Mouse (Mus musculus) forebrain, embryonic 14.5 days (tissue): Measurements from ENCODE around the gene Fgfr2. TPM values are rescaled to one million over a fixed set of nuclear protein-coding genes. Genes with fewer than 3 reads are reported as not detected.

Source experiments
- ATAC-seq: fragments of 200-750 bp; cut with Nextera tagmentation; 2 replicates; pipeline ENCODE4 v1.8.0; 2017; ENCODE audit warnings: mild to moderate bottlenecking, moderate library complexity
- DNase-seq: peaks from one replicate; pipeline ENCODE4 v3.0.0-alpha.2; 2015; ENCODE audit warnings: low spot score
- H3K27ac ChIP-seq: fragments of 300-500 bp; sonication (generic); 2 replicates; pipeline ENCODE4 v1.5.1; 2014; ENCODE audit warnings: low read depth, mild to moderate bottlenecking, control low read depth, low read length, moderate library complexity
- H3K27me3 ChIP-seq: fragments of 300-500 bp; sonication (generic); replicated peaks from 2 replicates; pipeline ENCODE4 v1.6.1; 2014; ENCODE audit warnings: low read length, control low read depth, mixed read lengths; ENCODE audit not compliant: control insufficient read depth, insufficient read depth
- H3K36me3 ChIP-seq: fragments of 300-500 bp; sonication (generic); 2 replicates; pipeline ENCODE4 v1.6.1; 2014; ENCODE audit warnings: low read length, control low read depth; ENCODE audit not compliant: control insufficient read depth, insufficient read depth
- H3K4me1 ChIP-seq: fragments of 300-500 bp; sonication (generic); 2 replicates; pipeline ENCODE4 v1.6.1; 2014; ENCODE audit warnings: antibody characterized with exemption, low read length, control low read depth; ENCODE audit not compliant: control insufficient read depth, insufficient read depth
- H3K4me2 ChIP-seq: fragments of 300-500 bp; sonication (generic); 2 replicates; pipeline ENCODE4 v1.6.1; 2014; ENCODE audit warnings: mild to moderate bottlenecking, control low read depth, low read length
- H3K4me3 ChIP-seq: fragments of 300-500 bp; sonication (generic); 2 replicates; pipeline ENCODE4 v1.5.1; 2014; ENCODE audit warnings: low read depth, low read length, control low read depth
- H3K9ac ChIP-seq: fragments of 300-500 bp; sonication (generic); 2 replicates; pipeline ENCODE4 v1.6.1; 2014; ENCODE audit warnings: mild to moderate bottlenecking, low read length, control low read depth, moderate library complexity
- H3K9me3 ChIP-seq: fragments of 300-500 bp; sonication (generic); replicated peaks from 2 replicates; pipeline ENCODE4 v1.6.1; 2016; ENCODE audit warnings: low read length, control low read depth, mixed read lengths; ENCODE audit not compliant: control insufficient read depth
- WGBS: fragments of 180-500 bp; shearing (Covaris S2); extraction: QIAGEN DNeasy Blood & Tissue Kit; methylation state at CpG from one replicate; pipeline ENCODE4 v1.1.7; 2014; 5-methylcytosine and 5-hydroxymethylcytosine counted together
- polyA plus RNA-seq: library from polyadenylated mRNA; unstranded; fragments of >200 nt; fragmentation: Nextera tagmentation; extraction: Ambion mirVana; gene quantifications from 2 replicates; pipeline ENCODE4 v1.2.1, GENCODE M21; 2014

Fgfr2 gene
- polyA plus RNA-seq, 1 experiment from 2014 or later, result 35.9 TPM

DNA sequence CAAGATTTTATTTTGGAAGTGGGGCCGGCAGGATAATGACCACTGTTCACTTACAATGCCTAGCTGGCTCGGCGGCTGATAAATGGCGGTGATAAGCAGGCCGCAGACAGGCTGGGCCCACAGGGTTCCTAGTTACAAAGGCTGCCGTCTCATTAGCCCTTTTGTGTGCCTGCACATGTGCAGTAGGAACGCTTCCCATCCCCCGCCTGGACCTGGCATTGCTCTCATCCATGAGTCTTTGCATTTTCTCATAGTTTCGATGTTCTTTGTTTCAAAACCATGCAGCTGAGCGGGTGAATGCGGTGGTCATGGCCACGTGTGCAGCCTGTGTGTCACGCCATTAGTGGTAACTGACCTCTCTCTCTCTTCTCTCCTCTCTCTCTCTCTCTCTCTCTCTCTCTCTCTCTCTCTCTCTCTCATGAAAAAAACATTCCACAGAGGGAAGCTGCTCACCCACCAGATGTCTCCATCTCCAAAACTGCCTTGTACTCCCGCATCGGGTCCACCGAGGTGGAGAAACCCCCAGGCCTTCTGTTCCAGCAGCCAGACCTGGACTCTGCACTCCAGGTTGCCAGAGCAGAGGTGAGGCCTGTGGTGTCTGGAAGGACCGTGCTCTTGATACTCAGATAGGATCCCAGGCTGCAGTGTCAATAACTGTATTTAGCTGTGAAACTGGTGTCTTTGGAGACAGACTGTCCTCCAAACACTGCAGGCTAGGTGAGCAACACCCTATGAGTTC is 2372.2 kb downstream of the Fgfr2 start:
- H3K9ac ChIP-seq, result no peak overlapping the region; the same call in 1 of the 2 replicates
- peak; percentile 90 for DNase-seq
- H3K36me3 ChIP-seq, result peaks cover 59% of the 10 kb centered on the region
- peak overlapping the region; percentile 85 for H3K27ac ChIP-seq
- H3K9me3 ChIP-seq, result no peaks in the 10 kb centered on the region
- H3K4me1 ChIP-seq, result peaks cover 19% of the 10 kb centered on the region
- no peak overlapping the region for H3K4me3 ChIP-seq
- H3K27me3 ChIP-seq, result no peaks in the 10 kb centered on the region
- peak overlapping the region; percentile 24; the same call in 1 of the 2 replicates for H3K4me2 ChIP-seq
- WGBS, result 8% methylated on average over 17 of the region's 17 CpGs
- ATAC-seq, result peak; percentile 88

DNA sequence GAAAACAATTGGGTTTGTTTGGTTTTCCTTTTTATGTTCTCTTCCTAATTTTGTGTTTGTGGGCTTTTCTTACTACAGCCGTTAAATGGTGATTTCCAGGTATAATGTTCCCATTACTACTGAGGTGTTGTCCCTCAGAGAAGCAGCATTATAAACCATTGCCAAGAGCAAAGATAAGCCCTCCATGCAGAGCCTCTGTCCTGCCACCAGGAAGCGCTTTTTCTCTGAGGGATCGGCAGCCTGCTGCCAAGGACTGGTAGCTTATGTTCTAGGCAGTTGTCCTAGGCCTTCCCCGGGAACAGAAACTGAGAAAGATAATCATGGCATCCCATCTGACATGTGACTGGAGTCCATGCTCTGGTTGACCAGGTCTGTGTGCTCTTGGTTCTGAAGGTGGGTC is 2374.0 kb downstream of the Fgfr2 start:
- WGBS, result 92% methylated on average over 4 of the region's 4 CpGs
- no peak overlapping the region for H3K9ac ChIP-seq
- no peak for DNase-seq
- H3K4me3 ChIP-seq, result no peak overlapping the region
- peaks cover 19% of the 10 kb centered on the region for H3K4me1 ChIP-seq
- peak overlapping the region; percentile 85; the same call in 1 of the 2 replicates for H3K27ac ChIP-seq
- H3K27me3 ChIP-seq, result no peaks in the 10 kb centered on the region
- no peak for ATAC-seq
- H3K36me3 ChIP-seq, result peaks cover 60% of the 10 kb centered on the region
- no peak overlapping the region for H3K4me2 ChIP-seq
- no peaks in the 10 kb centered on the region for H3K9me3 ChIP-seq

DNA sequence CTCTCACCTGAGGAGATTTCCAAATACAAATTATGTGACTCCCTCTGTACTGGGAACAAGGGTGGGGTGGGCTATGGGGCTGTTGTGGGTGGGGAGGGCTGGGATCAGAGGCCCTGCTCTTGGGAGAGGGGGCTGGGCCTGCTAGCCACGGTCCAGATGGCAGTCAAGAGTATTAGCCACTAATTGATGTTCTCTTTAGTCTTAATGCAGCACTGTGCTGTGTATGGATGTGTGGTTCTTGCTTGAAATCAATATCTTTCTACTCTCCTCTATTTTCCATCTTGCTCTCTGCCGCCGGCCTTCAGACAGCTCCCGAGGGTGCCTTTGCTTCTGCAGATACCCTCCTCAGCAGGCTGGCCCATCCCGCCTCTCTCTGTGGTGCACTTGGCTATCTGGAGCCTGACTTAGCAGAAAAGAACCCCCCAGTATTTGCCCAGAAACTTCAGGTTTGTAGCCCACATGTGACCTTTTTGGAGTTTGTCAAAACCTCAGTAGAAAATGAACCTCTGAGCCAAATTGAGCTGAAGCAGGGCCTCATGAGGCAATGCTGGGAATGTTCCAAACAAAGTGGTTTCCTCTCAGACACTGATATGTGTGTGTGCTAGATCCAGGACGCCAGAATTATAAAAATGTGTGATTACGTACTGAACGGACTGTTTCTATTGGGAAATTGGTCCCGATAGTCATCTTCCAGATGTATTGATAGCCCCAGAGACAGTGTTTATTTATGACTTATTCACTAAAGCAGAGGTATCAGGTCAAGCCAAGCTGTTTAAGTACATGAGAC is 2379.7 kb downstream of the Fgfr2 start:
- no peaks in the 10 kb centered on the region for H3K27me3 ChIP-seq
- ATAC-seq (no peak), DNase-seq (no peak)
- H3K9ac ChIP-seq, result no peak overlapping the region
- no peaks in the 10 kb centered on the region for H3K4me1 ChIP-seq
- 89% methylated on average over 9 of the region's 9 CpGs for WGBS
- peaks cover 83% of the 10 kb centered on the region for H3K36me3 ChIP-seq
- no peak overlapping the region for H3K27ac ChIP-seq
- no peak overlapping the region for H3K4me2 ChIP-seq
- no peak overlapping the region for H3K4me3 ChIP-seq
- no peaks in the 10 kb centered on the region for H3K9me3 ChIP-seq

DNA sequence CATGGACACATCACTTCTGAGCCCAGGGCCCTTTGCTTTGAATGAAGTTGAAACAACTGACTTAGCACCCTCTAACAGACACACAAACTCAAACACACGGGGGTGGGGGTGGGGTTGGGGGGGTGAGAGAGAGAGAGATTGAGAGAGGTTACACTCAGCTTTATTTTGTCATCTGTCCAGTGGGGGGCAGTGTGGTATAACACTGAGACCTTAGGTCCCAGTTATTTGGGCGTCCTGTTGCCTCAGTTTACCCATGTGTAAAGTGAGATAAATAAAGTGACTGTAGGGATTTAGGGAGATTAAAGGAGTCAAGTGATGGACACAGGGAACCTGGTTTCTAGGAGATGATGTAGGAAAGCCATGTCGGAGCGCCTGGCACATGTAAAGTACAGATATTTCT is 2382.1 kb downstream of the Fgfr2 start:
- peaks cover 96% of the 10 kb centered on the region for H3K36me3 ChIP-seq
- H3K27me3 ChIP-seq, result no peaks in the 10 kb centered on the region
- ATAC-seq (no peak), DNase-seq (no peak)
- H3K4me1 ChIP-seq, result no peaks in the 10 kb centered on the region
- H3K9me3 ChIP-seq, result no peaks in the 10 kb centered on the region
- H3K4me2 ChIP-seq, result no peak overlapping the region
- no peak overlapping the region for H3K4me3 ChIP-seq
- no peak overlapping the region for H3K9ac ChIP-seq
- 81% methylated on average over 4 of the region's 4 CpGs for WGBS
- H3K27ac ChIP-seq, result no peak overlapping the region

DNA sequence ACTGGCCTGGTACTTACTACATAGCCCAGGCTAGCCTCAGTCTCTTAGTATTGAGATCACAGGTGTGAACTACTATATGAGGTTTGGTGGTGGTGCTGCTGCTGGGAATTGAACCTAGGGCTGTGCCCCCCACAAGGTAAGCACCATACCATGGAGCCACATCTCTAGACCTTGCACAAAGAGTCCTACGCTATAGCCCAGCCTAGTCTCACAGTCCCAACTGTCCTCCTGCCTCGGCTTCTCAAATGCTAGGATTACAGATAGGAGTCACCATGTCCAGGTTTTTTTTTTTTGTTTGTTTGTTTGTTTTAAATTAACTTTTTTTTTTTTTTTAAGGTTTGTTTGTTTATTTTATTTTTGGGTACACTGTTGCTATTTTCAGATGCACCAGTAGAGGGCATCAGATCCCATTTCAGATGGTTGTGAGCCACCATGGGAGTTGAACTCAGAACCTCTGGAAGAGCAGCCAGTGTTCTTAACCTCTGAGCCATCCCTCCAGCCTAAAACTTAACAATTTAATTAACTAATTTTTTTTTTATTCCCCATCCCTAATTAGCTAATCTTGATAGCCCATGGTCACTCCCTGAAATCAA is 2388.9 kb downstream of the Fgfr2 start:
- no peak overlapping the region for H3K4me2 ChIP-seq
- 94% methylated on average over 2 of the region's 2 CpGs for WGBS
- H3K9ac ChIP-seq, result no peak overlapping the region
- no peak overlapping the region for H3K4me3 ChIP-seq
- H3K27me3 ChIP-seq, result no peaks in the 10 kb centered on the region
- DNase-seq (no peak), ATAC-seq (no peak)
- no peak overlapping the region for H3K27ac ChIP-seq
- peaks cover 72% of the 10 kb centered on the region for H3K36me3 ChIP-seq
- no peaks in the 10 kb centered on the region for H3K9me3 ChIP-seq
- peaks cover 13% of the 10 kb centered on the region for H3K4me1 ChIP-seq

DNA sequence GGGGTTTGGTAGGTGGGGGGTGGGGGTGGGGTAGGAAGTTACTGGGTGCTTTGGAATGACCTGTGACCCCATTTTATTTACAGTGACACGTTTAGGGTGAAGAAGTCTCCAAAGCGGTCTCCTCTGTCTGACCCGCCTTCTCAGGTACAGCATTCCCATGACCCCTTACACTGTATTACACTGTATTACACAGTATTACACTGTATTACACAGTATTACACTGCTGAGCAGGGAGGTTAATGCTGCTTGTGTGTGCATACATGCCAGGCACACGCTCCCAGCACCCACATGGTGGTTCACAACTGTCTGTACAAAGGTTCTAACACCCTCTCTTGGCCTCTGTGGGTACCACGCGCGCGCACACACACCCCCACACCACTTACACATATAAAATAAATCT is 2389.7 kb downstream of the Fgfr2 start:
- Histone ChIP-seq H3K36me3 (peaks cover 72% of the 10 kb centered on the region), H3K9ac (no peak overlapping the region), H3K4me1 (peaks cover 13% of the 10 kb centered on the region), H3K27ac (peak overlapping the region; percentile 28; the same call in 1 of the 2 replicates), H3K4me3 (no peak overlapping the region), H3K9me3 (no peaks in the 10 kb centered on the region), H3K27me3 (no peaks in the 10 kb centered on the region), H3K4me2 (no peak overlapping the region)
- no peak for DNase-seq
- ATAC-seq, result peak; percentile 45; the same call in 1 of the 2 replicates
- WGBS, result 91% methylated on average over 8 of the region's 8 CpGs

DNA sequence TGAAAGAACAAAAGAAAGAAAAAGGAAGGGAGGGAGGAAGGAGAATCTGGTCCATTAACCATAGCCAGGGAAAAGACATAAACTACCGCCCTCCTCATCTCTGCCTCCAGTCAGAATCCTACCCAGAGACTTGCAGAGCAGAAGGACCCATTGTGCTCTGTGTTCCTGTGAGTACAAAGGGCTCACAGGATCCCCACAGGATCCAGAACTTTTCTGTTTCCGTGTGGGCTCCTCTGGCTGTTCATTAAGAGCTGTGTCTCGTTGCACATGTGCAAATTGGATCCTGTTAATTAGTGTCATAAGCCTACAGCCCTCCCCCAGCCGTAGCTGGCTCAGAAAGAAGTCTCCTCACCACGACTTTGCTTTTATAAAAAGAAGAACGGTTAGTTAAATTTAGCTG is 2390.2 kb downstream of the Fgfr2 start:
- WGBS, result 7% methylated on average over 6 of the region's 6 CpGs
- peak; percentile 72 for DNase-seq
- Histone ChIP-seq H3K27me3 (no peaks in the 10 kb centered on the region), H3K4me3 (no peak overlapping the region), H3K27ac (peak overlapping the region; percentile 75), H3K9ac (no peak overlapping the region), H3K4me2 (no peak overlapping the region), H3K9me3 (no peaks in the 10 kb centered on the region), H3K36me3 (peaks cover 72% of the 10 kb centered on the region), H3K4me1 (peaks cover 13% of the 10 kb centered on the region)
- peak; percentile 49 for ATAC-seq

DNA sequence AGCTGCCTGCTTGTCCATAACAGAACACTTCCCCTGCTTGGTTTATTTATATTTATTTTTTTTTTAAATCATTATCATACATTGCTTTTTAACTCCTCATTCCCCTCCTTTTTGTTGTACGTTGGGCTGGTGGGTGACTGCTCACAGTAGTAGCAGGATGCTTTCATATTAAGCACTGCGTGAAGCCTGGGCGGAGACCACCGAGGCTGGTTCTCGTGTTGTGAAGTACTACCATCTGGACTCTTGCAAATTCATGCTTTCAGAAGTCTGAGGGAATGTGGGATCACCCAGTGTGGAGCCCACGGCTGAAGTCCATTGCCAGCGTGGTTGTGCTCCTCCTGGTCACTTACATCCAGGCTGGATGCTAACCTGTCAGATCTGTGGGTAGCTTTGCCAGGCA is 2391.4 kb downstream of the Fgfr2 start:
- H3K27ac ChIP-seq, result peak overlapping the region; percentile 49; the same call in 1 of the 2 replicates
- H3K4me3 ChIP-seq, result no peak overlapping the region
- peak; percentile 42 for DNase-seq
- H3K36me3 ChIP-seq, result peaks cover 62% of the 10 kb centered on the region
- 0 out of 2 replicates have a peak, but pooled peaks have one; percentile 21 for ATAC-seq
- H3K9me3 ChIP-seq, result no peaks in the 10 kb centered on the region
- WGBS, result 60% methylated on average over 7 of the region's 7 CpGs
- no peaks in the 10 kb centered on the region for H3K27me3 ChIP-seq
- no peak overlapping the region for H3K9ac ChIP-seq
- H3K4me2 ChIP-seq, result no peak overlapping the region
- H3K4me1 ChIP-seq, result peaks cover 13% of the 10 kb centered on the region
